Mouse (Mus musculus): ENCODE results near the gene Mfsd12. TPM values are rescaled to one million over a fixed set of nuclear protein-coding genes. Genes with fewer than 3 reads are reported as not detected.

Gene Mfsd12
- total RNA-seq, 2 experiments from 2014 or later: 12.1 to 13.5 TPM

Small RNA genes lying within 50 kb of the gene (microRNA-seq; reads per million reads assigned to microRNA genes)
- 0.35 to 0.82 reads per million in 2 experiments for gene Mir6913

Other genes starting within 250 kb of the Mfsd12 start
- 10 to 100 TPM; 37.0 to 43.0 TPM for gene Zbtb7a, start 222.3 kb upstream of the Mfsd12 start, total RNA-seq (2021)
- gene Pias4, start 189.6 kb upstream of the Mfsd12 start, total RNA-seq (2021): 10 to 100 TPM; 17.5 to 18.6 TPM
- gene Eef2, start 180.9 kb upstream of the Mfsd12 start, total RNA-seq (2021): 1,000 to 10,000 TPM; 1,326 to 1,351 TPM
- 10 to 100 TPM; 41.9 to 45.7 TPM for gene Dapk3, start 174.5 kb upstream of the Mfsd12 start, total RNA-seq (2021)
- gene 4930442H23Rik, start 173.6 kb upstream of the Mfsd12 start, total RNA-seq (2021): not detected
- 10 to 100 TPM; 44.1 to 74.9 TPM for gene Nmrk2, start 155.4 kb upstream of the Mfsd12 start, total RNA-seq (2021)
- gene Atcay, start 126.7 kb upstream of the Mfsd12 start, total RNA-seq (2021): under 1 TPM; 0.23 to 0.24 TPM
- 1 to 10 TPM; 4.2 to 5.5 TPM for gene Zfr2, start 124.3 kb upstream of the Mfsd12 start, total RNA-seq (2021)
- under 1 TPM; 0.21 to 0.56 TPM for gene Matk, start 104.6 kb upstream of the Mfsd12 start, total RNA-seq (2021)
- gene Mrpl54, start 90.6 kb upstream of the Mfsd12 start, total RNA-seq (2021): 100 to 1,000 TPM; 118 to 125 TPM
- 10 to 100 TPM; 49.0 to 53.0 TPM for gene Apba3, start 90.5 kb upstream of the Mfsd12 start, total RNA-seq (2021)
- gene Tjp3, start 65.9 kb upstream of the Mfsd12 start, total RNA-seq (2021): under 1 TPM in 1 of 2 experiments, not detected in 1; 0.50 TPM
- gene Pip5k1c, start 64.5 kb upstream of the Mfsd12 start, total RNA-seq (2021): 10 to 100 TPM; 52.0 to 55.4 TPM
- 10 to 100 TPM; 20.7 to 21.0 TPM for gene Cactin, start 36.4 kb upstream of the Mfsd12 start, total RNA-seq (2021)
- gene Tbxa2r, start 28.8 kb upstream of the Mfsd12 start, total RNA-seq (2021): 1 to 10 TPM; 5.5 to 5.6 TPM
- gene Gipc3, start 14.2 kb upstream of the Mfsd12 start, total RNA-seq (2021): 1 to 10 TPM; 2.2 to 3.3 TPM
- 100 to 1,000 TPM; 107 to 113 TPM for gene Hmg20b, start 7.0 kb upstream of the Mfsd12 start, total RNA-seq (2021)
- gene 4930404N11Rik, start 8.3 kb downstream of the Mfsd12 start, total RNA-seq (2021): 1 to 10 TPM in 1 of 2 experiments, under 1 TPM in 1; 0.63 to 2.0 TPM
- gene Fzr1, start 21.0 kb downstream of the Mfsd12 start, total RNA-seq (2021): 10 to 100 TPM; 55.4 to 56.8 TPM
- 10 to 100 TPM; 52.9 to 55.9 TPM for gene Dohh, start 26.9 kb downstream of the Mfsd12 start, total RNA-seq (2021)
- under 1 TPM; 0.55 to 0.70 TPM for gene Gm48551, start 27.0 kb downstream of the Mfsd12 start, total RNA-seq (2021)
- gene Gm48552, start 31.5 kb downstream of the Mfsd12 start, total RNA-seq (2021): under 1 TPM; 0.72 to 0.98 TPM
- 1 to 10 TPM; 1.9 to 2.4 TPM for gene Smim24, start 35.6 kb downstream of the Mfsd12 start, total RNA-seq (2021)
- gene Nfic, start 98.1 kb downstream of the Mfsd12 start, total RNA-seq (2021): 100 to 1,000 TPM; 125 to 130 TPM
- under 1 TPM; 0.09 to 0.33 TPM for gene Celf5, start 125.2 kb downstream of the Mfsd12 start, total RNA-seq (2021)
- gene Ncln, start 138.9 kb downstream of the Mfsd12 start, total RNA-seq (2021): 10 to 100 TPM; 57.1 to 62.3 TPM
- gene S1pr4, start 142.6 kb downstream of the Mfsd12 start, total RNA-seq (2021): under 1 TPM; 0.50 to 0.57 TPM
- gene Gna15, start 166.7 kb downstream of the Mfsd12 start, total RNA-seq (2021): under 1 TPM; 0.48 to 0.56 TPM
- gene Gna11, start 187.7 kb downstream of the Mfsd12 start, total RNA-seq (2021): 10 to 100 TPM; 58.5 to 62.7 TPM
- gene Aes, start 202.0 kb downstream of the Mfsd12 start, total RNA-seq (2021): 100 to 1,000 TPM; 821 to 843 TPM
- 10 to 100 TPM; 15.3 to 17.1 TPM for gene Tle2, start 217.1 kb downstream of the Mfsd12 start, total RNA-seq (2021)
- gene Tle6, start 243.6 kb downstream of the Mfsd12 start, total RNA-seq (2021): 10 to 100 TPM in 1 of 2 experiments, 1 to 10 TPM in 1; 7.2 to 10.6 TPM
- 1 to 10 TPM; 1.2 to 1.3 TPM for gene BC025920, start 248.8 kb downstream of the Mfsd12 start, total RNA-seq (2021)